Mouse (Mus musculus) megakaryocyte-erythroid progenitor cell, adult 5-6 weeks (primary cell): Measurements from ENCODE around the gene Amh. TPM values are rescaled to one million over a fixed set of nuclear protein-coding genes. Genes with fewer than 3 reads are reported as not detected.

Experiments used
- ATAC-seq: replicated peaks from 2 replicates; pipeline ENCODE4 v1.8.0; 2016; ENCODE audit warnings: mild to moderate bottlenecking, inconsistent platforms; ENCODE audit not compliant: severe bottlenecking, poor library complexity, low FRiP score, low TSS enrichment
- total RNA-seq, 2 experiments: library from RNA; stranded (forward) in 1 of 2; stranded (reverse) in 1 of 2; fragments of 200-1000, 215-1000 nt in 1 of 2; fragments of >200 nt in 1 of 2; fragmentation: Nextera tagmentation in 1 of 2; gene quantifications; 2 replicates each; pipeline ENCODE4 v1.2.3; 2014 to 2017

Gene Amh
- total RNA-seq, 2 experiments from 2014 or later: 0.59 TPM; not detected in 1

DNA sequence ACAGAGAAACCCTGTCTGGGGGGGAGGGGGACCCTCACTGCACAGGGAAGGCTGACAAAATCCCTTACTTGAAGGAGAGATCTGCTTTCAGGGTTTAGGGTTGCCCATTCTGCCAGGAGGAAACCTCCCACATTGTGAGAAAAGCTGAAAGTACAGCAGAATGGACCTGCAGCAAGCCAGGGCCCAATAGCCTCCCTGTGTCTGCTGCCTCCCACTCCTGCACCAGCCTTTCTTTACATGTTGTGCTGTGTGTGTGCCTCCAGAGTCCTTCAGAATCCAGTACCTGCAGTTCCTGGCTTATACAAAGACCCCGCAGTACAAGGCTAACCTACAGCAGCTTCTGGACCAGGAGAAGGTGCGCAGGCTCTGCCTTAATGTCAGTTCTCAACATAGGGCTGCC lies 20.7 kb upstream of the Amh start:
- no peak for ATAC-seq

DNA sequence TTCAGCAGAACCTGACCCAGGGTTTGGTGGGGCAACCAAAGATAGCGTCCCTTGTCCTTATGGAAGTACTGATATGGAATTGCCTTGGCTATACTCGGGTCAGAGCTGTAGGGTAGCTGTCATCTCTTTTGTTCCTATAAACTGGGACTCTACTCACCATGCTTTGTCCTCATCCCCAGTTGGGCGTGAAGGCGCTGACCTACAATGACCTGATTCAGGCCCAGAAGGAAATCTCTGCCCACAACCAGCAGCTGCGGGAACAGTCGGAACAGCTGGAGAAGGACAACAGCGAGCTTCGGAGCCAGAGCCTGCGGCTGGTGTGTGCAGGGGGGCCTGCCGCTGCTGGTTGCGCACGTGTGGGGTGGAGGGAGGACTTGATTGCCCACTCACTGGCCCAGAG lies 20.2 kb upstream of the Amh start:
- no peak for ATAC-seq

DNA sequence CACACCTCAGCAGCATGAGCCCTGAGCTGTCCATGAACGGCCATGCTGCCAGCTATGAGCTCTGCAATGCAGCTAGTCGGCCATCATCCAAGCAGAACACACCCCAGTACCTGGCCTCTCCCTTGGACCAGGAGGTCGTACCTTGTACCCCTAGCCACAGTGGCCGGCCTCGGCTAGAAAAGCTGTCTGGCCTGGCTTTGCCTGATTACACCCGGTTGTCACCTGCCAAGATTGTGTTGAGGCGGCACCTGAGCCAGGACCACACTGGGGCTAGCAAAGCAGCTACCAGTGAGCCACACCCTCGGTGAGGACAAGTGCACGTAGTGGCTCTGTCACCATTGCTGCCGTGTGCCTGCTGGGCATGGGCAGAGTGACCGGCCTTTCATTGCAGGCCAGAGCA lies 19.1 kb upstream of the Amh start:
- no peak for ATAC-seq

DNA sequence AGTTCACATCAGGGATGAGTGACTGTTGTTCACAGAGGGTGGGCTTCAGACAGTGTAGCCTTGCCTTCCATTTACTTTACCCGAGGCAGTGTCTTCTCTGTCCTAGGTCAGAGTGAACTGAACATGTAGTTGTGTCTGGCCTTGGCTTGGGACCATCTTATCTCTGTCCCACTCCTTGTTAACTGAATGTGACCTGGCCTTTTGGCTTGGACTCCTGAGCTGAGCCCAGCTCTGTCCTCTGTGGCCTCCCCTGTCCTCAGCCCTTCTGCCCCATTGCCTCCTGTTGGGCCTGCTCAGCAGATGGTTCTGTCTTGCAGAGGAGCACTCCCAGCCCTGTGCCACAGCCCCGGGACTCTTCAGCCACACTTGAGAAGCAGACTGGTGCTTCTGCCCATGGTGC lies 17.5 kb upstream of the Amh start:
- no peak for ATAC-seq

DNA sequence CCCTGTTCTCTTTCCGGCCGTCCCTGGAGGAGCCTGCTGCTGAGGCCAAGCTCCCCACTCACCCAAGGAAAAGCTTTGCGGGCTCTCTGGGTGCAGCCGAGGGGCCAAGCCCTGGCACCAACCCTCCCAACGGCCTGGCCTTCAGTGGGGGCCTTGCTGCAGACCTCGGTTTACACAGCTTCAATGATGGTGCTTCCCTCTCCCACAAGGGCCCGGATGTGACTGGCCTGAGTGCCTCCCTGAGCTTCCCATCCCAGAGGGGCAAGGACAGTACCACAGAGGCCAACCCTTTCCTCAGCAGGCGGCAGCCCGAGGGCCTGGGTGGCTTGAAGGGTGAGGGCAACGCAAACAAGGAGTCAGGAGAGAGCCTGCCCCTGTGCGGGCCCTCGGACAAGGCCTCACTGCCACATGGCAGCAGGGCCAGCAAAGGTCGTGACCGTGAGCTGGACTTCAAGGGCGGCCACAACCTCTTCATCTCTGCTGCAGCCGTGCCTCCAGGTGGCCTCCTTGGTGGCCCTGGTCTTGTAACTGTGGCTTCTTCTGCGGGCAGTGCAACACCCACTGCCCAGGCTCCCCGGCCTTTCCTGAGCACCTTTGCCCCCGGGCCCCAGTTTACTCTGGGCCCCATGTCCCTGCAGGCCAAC lies 14.2 kb upstream of the Amh start:
- ATAC-seq: no peak

DNA sequence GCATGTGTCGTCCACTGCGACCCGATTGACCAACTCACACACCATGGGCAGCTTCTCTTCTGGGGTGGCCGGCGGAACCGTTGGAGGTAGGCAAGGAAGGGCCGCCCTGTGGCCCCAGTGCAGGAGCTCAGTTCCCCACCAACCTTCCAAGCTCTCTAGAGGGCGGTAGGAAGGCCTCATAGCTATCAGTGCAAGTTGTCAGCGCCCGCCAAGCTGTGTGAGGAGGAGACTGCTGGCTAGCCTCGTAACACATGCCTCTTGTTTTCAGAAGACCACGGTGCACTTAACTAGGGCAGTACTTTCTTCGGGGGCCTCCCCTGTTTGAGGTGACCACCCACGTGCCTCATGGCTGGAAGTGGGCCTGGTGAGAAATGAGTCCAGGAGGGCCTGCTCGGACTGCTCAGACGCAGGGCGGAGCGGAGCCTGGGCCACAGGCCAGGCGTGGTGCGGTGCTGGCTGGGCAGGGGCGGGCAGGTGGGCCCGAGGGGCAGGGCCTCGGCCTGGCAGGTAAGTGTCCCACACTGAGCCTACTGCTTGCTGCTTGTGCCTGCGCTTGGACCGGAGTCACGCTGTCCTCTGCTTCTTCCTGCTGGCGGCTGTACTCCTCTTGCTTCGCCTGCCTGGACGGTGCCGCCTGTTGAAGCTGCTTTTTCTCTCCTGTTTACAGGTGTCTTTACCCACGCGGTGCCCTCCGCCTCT lies 13.4 kb upstream of the Amh start:
- no peak for ATAC-seq

DNA sequence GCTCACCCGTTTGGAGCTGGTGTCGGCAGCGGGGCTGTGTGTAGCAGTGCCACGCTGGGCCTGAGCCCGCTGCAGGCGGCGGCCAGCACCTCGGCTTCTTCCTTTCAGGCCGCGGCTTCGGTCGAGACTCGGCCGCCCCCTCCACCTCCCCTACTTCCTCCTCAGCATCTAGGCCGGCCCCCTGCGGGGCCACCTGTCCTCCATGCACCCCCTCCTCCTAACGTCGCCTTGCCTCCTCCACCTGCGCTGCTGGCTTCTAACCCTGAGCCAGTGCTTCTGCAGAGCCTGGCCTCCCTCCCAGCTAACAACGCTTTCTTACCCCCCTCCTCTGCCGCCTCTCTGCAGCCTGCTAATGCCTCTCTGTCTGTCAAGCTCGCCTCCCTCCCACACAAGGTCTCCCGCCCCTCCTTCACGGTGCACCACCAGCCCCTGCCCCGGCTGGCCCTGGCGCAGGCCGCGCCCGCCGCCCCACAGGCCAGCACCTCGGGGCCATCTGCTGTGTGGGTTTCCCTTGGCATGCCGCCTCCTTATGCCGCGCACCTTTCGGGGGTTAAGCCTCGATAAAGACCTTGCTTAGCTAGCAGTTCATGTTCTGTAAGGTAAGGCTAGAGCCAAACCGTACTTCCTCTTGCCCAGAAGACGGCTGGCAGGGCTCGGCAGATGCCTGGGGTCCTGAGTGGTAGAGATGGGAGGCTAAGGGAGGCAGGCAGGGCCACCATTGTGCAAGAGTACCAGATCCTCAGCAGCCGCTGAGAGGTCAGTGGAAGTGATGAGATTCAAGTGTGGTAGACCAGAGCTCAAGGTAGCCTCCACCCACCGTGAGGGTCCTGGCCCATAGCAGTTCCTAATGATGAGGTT lies 12.6 kb upstream of the Amh start:
- no peak for ATAC-seq

DNA sequence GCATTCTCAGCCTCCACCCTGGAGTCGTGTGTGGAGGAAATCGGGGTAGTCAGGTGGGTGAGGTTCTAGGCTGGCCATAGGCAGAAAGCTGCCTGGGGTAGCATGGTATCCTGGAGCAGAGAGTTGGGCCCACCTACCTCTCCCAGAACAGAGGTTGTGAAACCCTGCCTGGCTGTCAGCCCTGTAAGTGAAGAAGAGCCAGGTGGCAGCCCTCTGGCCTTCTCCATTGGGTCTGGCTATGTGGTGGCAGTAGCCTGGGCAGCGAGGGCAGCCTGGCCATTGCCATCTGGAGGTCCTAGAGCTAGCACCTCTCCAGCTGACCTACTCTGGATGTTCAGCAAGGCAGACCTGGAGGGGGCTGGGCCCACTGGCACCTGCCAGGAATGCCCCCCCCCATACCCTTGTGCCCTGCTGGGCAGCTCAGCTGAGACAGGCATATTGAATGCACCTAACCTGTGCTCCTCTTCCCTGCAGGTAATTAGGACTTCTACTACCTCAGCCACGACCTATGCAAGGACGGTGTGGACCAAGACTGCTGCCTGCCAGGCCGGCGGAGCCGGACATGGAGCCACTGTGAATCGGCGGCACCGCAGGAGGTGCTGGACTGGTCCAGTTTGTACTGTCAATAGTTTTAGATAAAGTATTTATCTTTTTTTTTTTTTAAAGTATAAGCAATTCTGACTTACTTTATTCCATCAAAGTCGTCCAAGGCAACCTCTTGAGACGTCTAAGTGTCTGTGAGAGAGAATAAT lies 11.8 kb upstream of the Amh start:
- no peak for ATAC-seq

DNA sequence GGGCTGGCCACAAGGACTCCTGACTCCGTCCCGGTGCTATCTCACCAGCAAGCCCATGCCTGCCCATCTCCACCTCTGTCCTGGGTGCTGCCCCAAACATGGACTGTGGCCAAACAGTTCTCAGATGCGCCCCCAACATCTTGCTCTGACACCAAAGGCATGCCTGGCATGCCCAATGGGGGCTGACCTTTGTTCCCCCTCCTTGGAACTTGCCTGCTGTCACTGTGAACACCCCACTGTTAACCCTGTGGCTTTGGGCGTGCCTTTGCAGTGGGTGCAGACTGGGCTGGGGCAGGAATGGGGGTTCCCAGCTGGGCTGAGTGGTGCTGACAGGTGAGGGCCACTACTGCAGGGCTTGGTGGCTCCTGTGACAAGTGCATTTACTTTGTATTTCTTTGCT lies 11.2 kb upstream of the Amh start:
- no peak for ATAC-seq

DNA sequence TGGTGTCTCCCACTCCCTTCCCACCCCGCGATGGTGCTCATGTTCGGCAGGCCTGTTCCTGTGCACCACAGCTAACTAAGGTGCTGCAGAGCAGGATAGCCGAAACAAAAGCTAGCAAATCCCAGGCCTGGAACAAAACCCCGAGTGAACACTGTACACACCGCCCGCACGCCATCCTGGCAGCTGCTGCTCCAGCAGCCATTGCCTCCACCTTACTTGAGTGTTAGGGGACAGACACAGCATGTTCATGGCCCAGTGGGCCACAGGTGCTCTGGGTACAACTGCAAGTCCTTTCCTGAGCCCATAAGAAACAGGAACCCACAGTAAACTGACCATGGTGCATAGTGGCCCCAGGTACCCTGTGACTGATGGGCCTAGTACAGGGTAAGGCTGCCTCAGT lies 10.3 kb upstream of the Amh start:
- ATAC-seq: no peak

DNA sequence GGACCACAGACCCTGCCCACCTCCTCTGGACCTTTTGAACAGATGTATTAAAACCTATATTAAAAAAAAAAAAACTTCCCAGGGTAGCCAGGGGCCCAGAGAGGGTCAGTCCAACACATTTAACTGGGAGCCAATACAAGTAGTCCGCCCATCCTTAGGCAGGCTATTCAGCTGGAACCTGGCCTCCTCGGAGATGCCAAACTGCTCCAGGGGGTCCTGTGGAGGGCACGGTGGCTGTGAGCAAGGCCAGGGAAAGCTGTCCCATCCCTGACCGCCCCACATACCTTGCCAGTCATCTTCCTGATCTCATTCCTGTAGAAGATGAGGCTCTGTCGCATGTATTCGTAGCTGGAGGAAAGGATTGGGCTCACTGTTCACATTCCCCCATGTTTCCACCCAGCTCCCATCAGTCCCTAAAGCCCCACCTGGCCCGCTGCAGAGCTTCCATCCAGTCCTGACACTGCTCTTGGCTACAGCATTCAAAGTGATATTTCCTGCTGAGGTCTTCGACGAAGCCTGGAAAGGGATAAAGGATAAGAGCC lies 8.7 kb upstream of the Amh start:
- no peak for ATAC-seq

DNA sequence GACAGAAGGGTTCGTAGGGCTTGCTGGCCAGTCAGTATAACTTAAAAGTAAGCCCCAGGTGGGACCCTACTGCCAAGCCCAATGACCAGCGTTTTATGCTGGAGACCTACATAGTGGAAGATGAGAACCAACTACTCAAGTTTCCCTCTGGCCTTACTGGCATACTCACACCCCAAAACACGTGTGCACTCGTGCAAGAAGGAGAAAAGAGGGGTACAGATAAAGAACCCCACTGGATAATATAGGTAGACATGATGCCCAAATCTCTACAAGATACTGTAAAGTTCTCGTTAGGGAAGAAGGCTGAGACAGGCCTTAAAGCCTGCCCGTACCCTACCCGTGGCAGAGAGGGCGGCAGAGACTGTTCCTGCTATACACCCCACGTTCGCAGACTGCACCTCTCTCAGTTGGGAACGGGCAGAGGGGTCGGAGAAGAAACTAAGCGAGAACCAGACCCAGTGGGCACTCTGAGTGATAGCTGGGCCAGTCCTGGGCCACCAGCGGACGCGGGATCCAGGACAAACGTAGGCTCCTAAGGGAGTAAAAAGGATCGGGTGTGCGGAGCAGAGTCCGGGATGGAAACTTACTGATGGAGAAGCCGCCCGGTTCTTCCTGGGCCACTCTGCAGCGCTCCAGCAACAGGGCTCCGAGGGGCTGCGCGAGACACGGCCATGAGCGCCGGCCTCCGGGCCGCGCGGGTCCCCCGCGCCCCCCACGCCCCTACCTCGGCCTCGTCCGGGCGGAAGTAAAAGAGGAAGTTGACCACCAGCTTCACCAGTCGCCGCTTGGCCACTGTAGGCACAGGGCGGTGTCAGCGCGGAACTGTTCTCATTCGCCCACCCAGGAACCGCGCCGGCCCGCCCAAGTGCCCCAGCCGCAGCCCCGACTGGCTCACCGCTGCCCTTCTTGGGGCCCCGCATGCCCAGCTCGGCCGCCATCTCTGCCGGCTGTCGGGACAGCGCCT lies 7.6 kb upstream of the Amh start:
- no peak for ATAC-seq

DNA sequence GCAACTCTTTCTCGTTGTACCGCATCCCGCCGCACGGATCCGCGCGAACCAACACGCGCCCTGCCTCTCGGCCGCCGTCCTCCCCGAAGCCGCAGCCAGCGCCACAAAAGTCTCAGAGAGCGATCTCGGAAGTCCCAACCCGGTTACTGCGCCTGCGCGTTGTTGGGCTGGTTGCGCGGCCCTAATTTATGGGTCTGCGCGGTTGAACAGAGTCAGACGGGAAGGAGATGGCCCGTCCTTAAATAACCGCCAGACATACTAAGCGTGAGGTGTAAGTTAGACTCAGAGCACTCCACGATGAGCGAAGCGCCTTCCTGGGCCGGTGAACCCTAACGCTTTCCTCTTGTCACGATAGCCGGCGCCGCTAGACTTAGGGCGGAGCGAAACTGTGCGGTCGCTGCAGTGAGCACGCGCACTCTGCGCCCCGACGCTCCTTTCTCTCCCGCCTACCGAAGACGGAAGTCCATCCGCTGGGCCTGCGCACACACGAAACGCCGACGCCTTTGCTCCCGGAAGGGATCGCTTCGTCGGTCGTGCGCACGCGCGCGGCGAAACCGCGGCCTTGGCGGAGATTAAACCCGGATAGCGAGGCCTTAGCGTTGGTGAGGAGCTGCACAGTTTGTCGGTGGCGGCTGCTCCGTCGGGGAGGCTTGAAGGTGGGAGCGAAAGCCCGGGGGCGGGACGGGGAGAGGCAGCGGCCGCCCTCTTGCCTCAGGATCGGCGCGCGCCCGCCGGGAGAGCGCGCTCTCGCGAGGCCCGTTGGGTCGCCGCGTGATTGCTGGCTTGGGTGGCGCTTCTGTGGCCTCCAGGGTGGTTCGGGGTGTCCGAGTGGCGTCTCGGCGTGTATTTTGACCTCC lies 6.7 kb upstream of the Amh start, which contains the start of the genes Sf3a2 and Plekhj1:
Gene Sf3a2, plus strand, starts transcription at position 49 of the 857 bp plus-strand sequence.
Gene Plekhj1, minus strand, starts transcription at position 477 of the 857 bp plus-strand sequence.
- ATAC-seq: peak; percentile 81

DNA sequence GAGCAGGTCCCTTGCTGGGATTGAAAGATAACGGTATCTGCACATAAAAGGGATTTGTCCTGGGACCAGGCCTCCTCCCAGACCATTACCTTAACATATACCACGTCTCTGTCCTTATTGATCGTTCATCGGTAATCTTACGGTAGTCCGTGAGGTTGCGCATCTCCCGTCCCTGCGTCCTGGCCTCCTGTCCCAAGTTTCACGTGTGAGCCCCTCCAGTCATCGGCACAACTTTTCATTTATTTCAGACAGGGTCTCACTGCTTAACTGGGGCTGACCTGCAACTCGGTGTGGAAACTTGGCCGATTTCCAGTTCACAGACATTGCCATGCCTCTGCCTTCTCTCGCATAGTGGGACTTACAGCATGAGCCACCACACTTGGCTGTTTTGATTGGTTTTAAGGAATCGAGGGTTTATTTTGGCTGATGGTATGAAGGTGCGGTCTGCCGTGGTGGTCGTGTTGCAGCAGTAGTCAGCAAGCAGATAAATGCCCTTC lies 5.9 kb upstream of the Amh start:
- ATAC-seq: no peak

DNA sequence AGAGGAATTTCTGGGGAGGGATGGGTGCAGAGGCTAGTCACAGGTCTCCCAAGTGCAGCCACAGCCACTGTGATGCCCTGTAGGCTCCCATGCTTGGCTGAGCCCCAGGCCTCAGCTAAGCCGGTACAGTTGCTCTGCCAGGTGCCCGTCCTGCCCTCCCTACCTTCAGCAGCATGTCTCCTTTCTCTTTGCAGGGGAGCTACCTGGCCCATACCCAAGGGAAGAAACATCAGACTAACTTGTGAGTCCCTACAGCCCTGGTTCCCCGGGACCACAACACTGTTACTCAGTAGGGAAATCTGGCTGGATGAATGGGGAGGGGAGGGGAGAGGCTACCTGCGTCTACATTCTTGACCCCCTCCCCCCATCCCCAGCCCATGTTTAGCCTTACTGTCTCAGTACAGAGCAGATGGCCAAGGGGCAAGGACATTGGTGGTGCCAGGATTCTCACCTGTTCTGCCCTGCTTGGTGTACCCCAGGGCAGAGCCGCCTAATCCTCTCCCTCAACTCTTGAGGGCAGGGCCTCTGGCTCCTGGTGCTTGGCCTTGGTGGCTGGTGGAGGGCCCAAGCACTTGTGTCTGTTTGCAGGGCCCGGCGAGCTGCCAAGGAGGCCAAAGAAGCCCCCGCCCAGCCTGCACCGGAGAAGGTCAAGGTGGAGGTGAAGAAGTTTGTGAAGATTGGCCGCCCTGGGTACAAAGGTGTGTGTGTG lies 2.7 kb upstream of the Amh start:
- ATAC-seq: no peak

DNA sequence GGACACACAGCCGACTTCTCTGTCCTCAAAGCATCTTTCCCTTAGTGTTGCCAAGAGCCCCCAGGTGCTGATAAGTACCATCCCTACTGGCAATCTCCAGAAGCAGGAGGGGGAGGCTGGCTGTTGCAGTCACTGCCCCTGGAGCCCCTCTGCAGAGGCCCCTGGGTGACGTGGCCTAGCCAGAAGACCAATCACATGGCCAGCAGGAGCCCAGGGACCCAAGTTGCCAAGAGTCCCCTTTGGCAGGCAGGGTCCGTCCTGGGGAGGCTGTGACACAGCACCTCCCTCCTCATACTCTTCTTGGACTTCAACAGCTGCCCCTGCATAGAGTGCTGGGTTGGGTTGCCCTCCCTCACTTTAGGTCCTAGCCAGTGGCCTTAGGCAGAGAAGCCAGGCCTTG lies 2.0 kb upstream of the Amh start:
- ATAC-seq: no peak

DNA sequence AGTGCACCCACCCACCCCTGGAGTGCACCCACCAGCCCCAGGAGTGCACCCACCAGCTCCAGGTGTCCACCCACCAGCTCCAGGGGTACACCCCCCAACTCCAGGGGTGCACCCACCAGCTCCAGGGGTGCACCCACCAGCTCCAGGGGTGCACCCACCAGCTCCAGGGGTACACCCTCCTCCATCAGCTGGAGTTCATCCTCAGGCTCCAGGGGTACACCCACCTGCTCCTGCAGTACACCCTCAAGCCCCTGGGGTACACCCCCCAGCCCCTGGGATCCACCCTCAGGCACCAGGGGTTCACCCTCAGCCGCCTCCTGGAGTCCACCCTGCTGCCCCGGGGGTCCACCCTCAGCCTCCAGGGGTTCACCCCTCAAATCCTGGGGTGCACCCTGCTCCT lies 703 bp upstream of the Amh start:
- ATAC-seq: no peak
